Mouse (Mus musculus): ENCODE measurements at regions not wholly inside any gene's neighbourhood (a gene's known extent, or its start where the extent isn't known, plus 50 kb on each side); places are given as distances from the start of the nearest gene placed in this dataset.
A peak's percentile ranks its signal among the peaks of the same experiment; 100 is the strongest.

GRCm38 (mm10) chr9:47054595-47054994, 56.1 kb downstream of the Gm4791 start:
- DNase-seq (ENCODE audit: low read depth, low spot score) = no peak

- DNase-seq (ENCODE audit: low read depth, low spot score) = no peak
These were observed 57.0 kb downstream of the Gm4791 start for GRCm38 (mm10) chr9:47055558-47055957.

- no peak for DNase-seq (ENCODE audit: low read depth, low spot score)
These were observed 60.9 kb downstream of the Gm4791 start for GRCm38 (mm10) chr9:47059339-47060005.

- no peak for DNase-seq (ENCODE audit: low read depth, low spot score)
These were observed 62.2 kb downstream of the Gm4791 start for GRCm38 (mm10) chr9:47060757-47061156.

- DNase-seq (ENCODE audit: low read depth, low spot score) = peak; percentile 41
These were observed 64.0 kb downstream of the Gm4791 start for GRCm38 (mm10) chr9:47062516-47062915.

GRCm38 (mm10) chr9:47063751-47064150, 65.2 kb downstream of the Gm4791 start:
- no peak for DNase-seq (ENCODE audit: low read depth, low spot score)

- DNase-seq (ENCODE audit: low read depth, low spot score) = no peak
These were observed 66.0 kb downstream of the Gm4791 start for GRCm38 (mm10) chr9:47064463-47065032.

- DNase-seq (ENCODE audit: low read depth, low spot score) = no peak
These were observed 70.9 kb downstream of the Gm4791 start for GRCm38 (mm10) chr9:47069436-47069835.

- no peak for DNase-seq (ENCODE audit: low read depth, low spot score)
These were observed 72.4 kb downstream of the Gm4791 start for GRCm38 (mm10) chr9:47070958-47071357.

GRCm38 (mm10) chr9:47076946-47077345, 78.4 kb downstream of the Gm4791 start:
- no peak for DNase-seq (ENCODE audit: low read depth, low spot score)

GRCm38 (mm10) chr9:47077416-47077815, 78.9 kb downstream of the Gm4791 start:
- no peak for DNase-seq (ENCODE audit: low read depth, low spot score)

- no peak for DNase-seq (ENCODE audit: low read depth, low spot score)
These were observed 79.4 kb downstream of the Gm4791 start for GRCm38 (mm10) chr9:47077945-47078344.

- DNase-seq (ENCODE audit: low read depth, low spot score) = no peak
These were observed 82.9 kb downstream of the Gm4791 start for GRCm38 (mm10) chr9:47081407-47081806.

GRCm38 (mm10) chr9:47091796-47092195, 93.3 kb downstream of the Gm4791 start:
- no peak for DNase-seq (ENCODE audit: low read depth, low spot score)

GRCm38 (mm10) chr9:47095656-47096055, 97.1 kb downstream of the Gm4791 start:
- DNase-seq (ENCODE audit: low read depth, low spot score) = no peak

GRCm38 (mm10) chr9:47103316-47103715, 104.8 kb downstream of the Gm4791 start:
- DNase-seq (ENCODE audit: low read depth, low spot score) = no peak

- DNase-seq (ENCODE audit: low read depth, low spot score) = no peak
These were observed 105.4 kb downstream of the Gm4791 start for GRCm38 (mm10) chr9:47103966-47104365.

GRCm38 (mm10) chr9:47108096-47108495, 109.6 kb downstream of the Gm4791 start:
- no peak for DNase-seq (ENCODE audit: low read depth, low spot score)

- no peak for DNase-seq (ENCODE audit: low read depth, low spot score)
These were observed 120.7 kb downstream of the Gm4791 start for GRCm38 (mm10) chr9:47119253-47119652.

- no peak for DNase-seq (ENCODE audit: low read depth, low spot score)
These were observed 124.6 kb downstream of the Gm4791 start for GRCm38 (mm10) chr9:47123113-47123512.

GRCm38 (mm10) chr9:47125517-47125916, 127.0 kb downstream of the Gm4791 start:
- no peak for DNase-seq (ENCODE audit: low read depth, low spot score)

GRCm38 (mm10) chr9:47126236-47126635, 127.7 kb downstream of the Gm4791 start:
- DNase-seq (ENCODE audit: low read depth, low spot score) = no peak

- DNase-seq (ENCODE audit: low read depth, low spot score) = no peak
These were observed 129.3 kb downstream of the Gm4791 start for GRCm38 (mm10) chr9:47127756-47128424.

Measured in 3T3-L1 (cell line).